Comparison of ENCODE assay signal across 16 mouse cellular contexts in genomic region chr16:17040716-17041115, GRCm38 (mm10).
"Had no signal": no experiment of that assay in that cellular context is flagged by ENCODE, and none has a peak within 500 bp of the region (broad histone marks: within the 10 kb centered on the region; RNA-seq: fewer than 3 reads in every experiment).

No protein-coding gene starts in this region.

- DNase-seq: retina, postnatal 1 day; right cerebral cortex, adult 18-20 months; right cerebral cortex, postnatal 14 days; right cerebral cortex, postnatal 25 days; right cerebral cortex, postnatal 4 days; spleen, adult 18-20 months; thymus, adult 18-20 months; thymus, adult 2 months; thymus, postnatal 14 days; thymus, postnatal 25 days; thymus, postnatal 36 days; thymus, postnatal 4 days had no signal

- H3K4me3 ChIP-seq: neural tube, embryonic 13.5 days; neural tube, embryonic 15.5 days; stomach, embryonic 15.5 days had no signal

- H3K9me3 ChIP-seq: neural tube, embryonic 13.5 days; neural tube, embryonic 15.5 days; stomach, embryonic 15.5 days had no signal

- H3K9ac ChIP-seq: neural tube, embryonic 13.5 days; neural tube, embryonic 15.5 days; stomach, embryonic 15.5 days had no signal

- H3K4me1 ChIP-seq: neural tube, embryonic 15.5 days; stomach, embryonic 15.5 days had no signal

- H3K27me3 ChIP-seq: neural tube, embryonic 13.5 days; neural tube, embryonic 15.5 days; stomach, embryonic 15.5 days had no signal

- H3K27ac ChIP-seq: neural tube, embryonic 13.5 days; neural tube, embryonic 15.5 days; stomach, embryonic 15.5 days; stomach, postnatal 0 days had no signal
